In the genomic region with DNA sequence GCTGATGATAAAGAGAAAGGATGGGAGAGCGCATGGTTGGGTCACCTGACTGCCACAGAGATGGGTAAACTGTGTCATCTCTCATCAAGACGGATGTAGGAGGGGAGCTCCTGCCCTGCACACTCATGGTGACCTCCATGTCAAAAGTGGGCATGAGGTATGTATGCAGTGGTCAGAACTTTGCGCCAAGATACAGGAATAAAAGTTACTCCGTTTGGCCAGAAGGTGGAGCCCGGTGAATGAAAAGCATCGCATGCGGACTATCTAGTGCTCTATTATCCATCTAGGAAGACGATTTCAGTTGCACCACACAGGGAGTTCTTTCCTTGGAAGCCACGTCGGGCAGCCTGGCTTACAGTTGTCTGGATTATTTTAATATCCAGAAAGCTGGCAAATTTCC, we compare ENCODE assay signal across 8 mouse cellular contexts. TPM values are rescaled to one million over a fixed set of nuclear protein-coding genes. Genes with fewer than 3 reads are reported as not detected.
DNase-seq lines count a peak whose midpoint lies in the region; ATAC-seq and TF ChIP-seq lines count a peak whose summit lies in the region.

No protein-coding gene starts in this region.

- no peak overlapping the region for H3K9ac ChIP-seq in forebrain, embryonic 16.5 days (replicated peaks; ENCODE audit: low read depth, low read length)

- no peaks in the 10 kb centered on the region for H3K9me3 ChIP-seq in forebrain, embryonic 16.5 days (ENCODE audit: control insufficient read depth, low read length)

- no peaks in the 10 kb centered on the region for H3K36me3 ChIP-seq in forebrain, embryonic 16.5 days (ENCODE audit: control insufficient read depth, insufficient read depth)

- ATAC-seq in CD4-positive, CD25-positive, alpha-beta regulatory T cell, adult 4 months = no peak
- peak; percentile 62 for ATAC-seq in forebrain, embryonic 16.5 days

- WGBS in forebrain, embryonic 16.5 days = 10% methylated on average over 10 of the region's 10 CpGs
- 12% methylated on average over 10 of the region's 10 CpGs for WGBS in lung, adult 2 months

- TF ChIP-seq POLR2A in lung, adult 2 months (IDR thresholded peaks at IDR 0.05; ENCODE audit: borderline replicate concordance, extremely low read depth, low read depth, low read length) = no peak

- 0 out of 2 replicates have a peak overlapping the region, but pooled peaks have one; percentile 17 for H3K4me2 ChIP-seq in forebrain, embryonic 16.5 days (ENCODE audit: low read length)

- TF ChIP-seq CTCF in lung, adult 2 months (IDR thresholded peaks at IDR 0.05; ENCODE audit: insufficient read depth, low read length) = peak; percentile 29

- H3K4me1 ChIP-seq in forebrain, embryonic 16.5 days (replicated peaks; ENCODE audit: control insufficient read depth, insufficient read depth, low read length) = no peaks in the 10 kb centered on the region
- H3K4me1 ChIP-seq in lung, adult 2 months (ENCODE audit: control insufficient read depth, insufficient read depth, low read length) = no peaks in the 10 kb centered on the region

- H3K27me3 ChIP-seq in forebrain, embryonic 16.5 days (replicated peaks; ENCODE audit: control insufficient read depth, insufficient read depth, low read length) = no peaks in the 10 kb centered on the region

- no peak overlapping the region for H3K27ac ChIP-seq in forebrain, embryonic 16.5 days (ENCODE audit: low read length)

- H3K4me3 ChIP-seq in forebrain, embryonic 16.5 days (replicated peaks; ENCODE audit: low read length) = no peak overlapping the region
- no peak overlapping the region for H3K4me3 ChIP-seq in lung, adult 2 months (replicated peaks; ENCODE audit: extremely low read depth, low read depth, low read length)

- peak; percentile 24 for DNase-seq in CD4-positive, CD25-positive, alpha-beta regulatory T cell, adult 2 months (ENCODE audit: low read depth, low spot score)
- peak; percentile 42 for DNase-seq in urinary bladder, postnatal 25 days (ENCODE audit: low spot score)
- DNase-seq in urinary bladder, adult 2 months (ENCODE audit: low spot score) = no peak
- DNase-seq in kidney, postnatal 4 days = peak; percentile 68 to 73
- no peak for DNase-seq in lung, adult 2 months
- DNase-seq in retina, postnatal 1 day = peak; percentile 65

RNA-seq across cellular contexts. Expression of a gene that starts 22.0 kb away (rescaled TPM):
- 1 to 10 TPM; 2.1 to 4.6 TPM for polyA plus RNA-seq in CD4-positive, CD25-positive, alpha-beta regulatory T cell, adult 4 months (2017; shearing (Covaris generic))
- polyA plus RNA-seq in urinary bladder, adult 2 months (2012; rRNA removed) = 4.7 and 5.1 TPM in 2 replicates
- polyA plus RNA-seq in forebrain, embryonic 16.5 days (2015; fragmentation: Nextera tagmentation; extraction: Ambion mirVana) = 0.09 and 0.28 TPM in 2 replicates
- polyA plus RNA-seq in lung, adult 2 months (2012; rRNA removed) = 2.5 and 4.4 TPM in 2 replicates

RNA-seq across cellular contexts. Expression of a gene that starts 52.8 kb away (rescaled TPM):
- 10 to 100 TPM; 19.1 to 19.8 TPM for polyA plus RNA-seq in CD4-positive, CD25-positive, alpha-beta regulatory T cell, adult 4 months (2017; shearing (Covaris generic))
- polyA plus RNA-seq in urinary bladder, adult 2 months (2012; rRNA removed) = 38.8 and 46.8 TPM in 2 replicates
- 17.9 and 22.8 TPM in 2 replicates for polyA plus RNA-seq in forebrain, embryonic 16.5 days (2015; fragmentation: Nextera tagmentation; extraction: Ambion mirVana)
- 19.4 and 21.3 TPM in 2 replicates for polyA plus RNA-seq in lung, adult 2 months (2012; rRNA removed)

Comparison
In these comparisons a context has a peak if more than half of its experiments do, and no peak if none do; other contexts are left out.
1. DNase-seq: peak in CD4-positive, CD25-positive, alpha-beta regulatory T cell, adult 2 months (single experiment), urinary bladder, postnatal 25 days (single experiment), kidney, postnatal 4 days (2 of 2) and retina, postnatal 1 day (single experiment); none in urinary bladder, adult 2 months (single experiment) and lung, adult 2 months (single experiment).